Mouse (Mus musculus) embryonic facial prominence, embryonic 11.5 days (tissue): ENCODE measurements at regions not wholly inside any gene's neighbourhood (a gene's known extent, or its start where the extent isn't known, plus 50 kb on each side); places are given as distances from the start of the nearest gene placed in this dataset.

Experiments used
- ATAC-seq: fragments of 200-750 bp; cut with Nextera tagmentation; replicated peaks from 2 replicates; pipeline ENCODE4 v1.8.0; 2017; ENCODE audit warnings: low read depth; ENCODE audit not compliant: insufficient number of reproducible peaks, low FRiP score, low TSS enrichment
- DNase-seq: peaks from one replicate; pipeline ENCODE4 v3.0.0-alpha.2; 2015; ENCODE audit warnings: low spot score
- H3K27ac ChIP-seq: fragments of 300-500 bp; sonication (generic); replicated peaks from 2 replicates; pipeline ENCODE4 v1.5.1; 2014; ENCODE audit warnings: mild to moderate bottlenecking, low read depth, low read length, control low read depth
- H3K27me3 ChIP-seq: fragments of 300-500 bp; sonication (generic); 2 replicates; pipeline ENCODE4 v1.6.1; 2014; ENCODE audit warnings: mild to moderate bottlenecking, low read length, moderate library complexity, mixed read lengths; ENCODE audit not compliant: control insufficient read depth, insufficient read depth
- H3K36me3 ChIP-seq: fragments of 300-500 bp; sonication (generic); replicated peaks from 2 replicates; pipeline ENCODE4 v1.6.1; 2014; ENCODE audit warnings: low read depth, mild to moderate bottlenecking, low read length, moderate library complexity, mixed read lengths; ENCODE audit not compliant: control insufficient read depth, insufficient read depth
- H3K4me1 ChIP-seq: fragments of 300-500 bp; sonication (generic); 2 replicates; pipeline ENCODE4 v1.6.1; 2014; ENCODE audit warnings: low read length, mixed read lengths; ENCODE audit not compliant: control insufficient read depth, insufficient read depth
- H3K4me2 ChIP-seq: fragments of 300-500 bp; sonication (generic); 2 replicates; pipeline ENCODE4 v1.6.1; 2014; ENCODE audit warnings: low read depth, mild to moderate bottlenecking, control low read depth, low read length, moderate library complexity
- H3K4me3 ChIP-seq: fragments of 300-500 bp; sonication (generic); 2 replicates; pipeline ENCODE4 v1.5.1; 2014; ENCODE audit warnings: low read depth, low read length, control low read depth
- H3K9ac ChIP-seq: fragments of 300-500 bp; sonication (generic); replicated peaks from 2 replicates; pipeline ENCODE4 v1.6.1; 2014; ENCODE audit warnings: mild to moderate bottlenecking, control low read depth, low read length
- H3K9me3 ChIP-seq: fragments of 300-500 bp; sonication (generic); replicated peaks from 2 replicates; pipeline ENCODE4 v1.6.1; 2016; ENCODE audit warnings: mild to moderate bottlenecking, low read length, inconsistent platforms, mixed read lengths; ENCODE audit not compliant: control insufficient read depth
- WGBS: fragments of 180-500 bp; shearing (Covaris S2); extraction: QIAGEN DNeasy Blood & Tissue Kit; methylation state at CpG from one replicate; pipeline ENCODE4 v1.1.7; 2014; 5-methylcytosine and 5-hydroxymethylcytosine counted together

- WGBS: 18% methylated on average over 2 of the region's 2 CpGs
- Histone ChIP-seq H3K4me2 (no peak overlapping the region), H3K27ac (no peak overlapping the region), H3K36me3 (no peaks in the 10 kb centered on the region), H3K9me3 (no peaks in the 10 kb centered on the region), H3K4me3 (no peak overlapping the region), H3K9ac (no peak overlapping the region), H3K4me1 (no peaks in the 10 kb centered on the region), H3K27me3 (no peaks in the 10 kb centered on the region)
- ATAC-seq (peak; percentile 65), DNase-seq (peak; percentile 24)
These were observed 207.2 kb downstream of the Tbx15 start for GRCm38 (mm10) chr3:99447361-99447760.

GRCm38 (mm10) chr3:99447813-99448212 is 207.6 kb downstream of the Tbx15 start:
- Histone ChIP-seq H3K9ac (no peak overlapping the region), H3K27me3 (no peaks in the 10 kb centered on the region), H3K4me3 (no peak overlapping the region), H3K27ac (no peak overlapping the region), H3K4me2 (no peak overlapping the region), H3K9me3 (no peaks in the 10 kb centered on the region), H3K36me3 (no peaks in the 10 kb centered on the region), H3K4me1 (no peaks in the 10 kb centered on the region)
- ATAC-seq (no peak), DNase-seq (peak; percentile 3)
- 36% methylated on average over 2 of the region's 2 CpGs for WGBS

- H3K27ac ChIP-seq: no peak overlapping the region
- no peak overlapping the region for H3K4me3 ChIP-seq
- no peak overlapping the region for H3K4me2 ChIP-seq
- H3K9me3 ChIP-seq: no peaks in the 10 kb centered on the region
- DNase-seq (no peak), ATAC-seq (no peak)
- no peaks in the 10 kb centered on the region for H3K4me1 ChIP-seq
- H3K36me3 ChIP-seq: no peaks in the 10 kb centered on the region
- no peaks in the 10 kb centered on the region for H3K27me3 ChIP-seq
- WGBS: 75% methylated on average over 12 of the region's 12 CpGs
- no peak overlapping the region for H3K9ac ChIP-seq
These were observed 219.1 kb downstream of the Tbx15 start for GRCm38 (mm10) chr3:99459036-99459863.

DNA sequence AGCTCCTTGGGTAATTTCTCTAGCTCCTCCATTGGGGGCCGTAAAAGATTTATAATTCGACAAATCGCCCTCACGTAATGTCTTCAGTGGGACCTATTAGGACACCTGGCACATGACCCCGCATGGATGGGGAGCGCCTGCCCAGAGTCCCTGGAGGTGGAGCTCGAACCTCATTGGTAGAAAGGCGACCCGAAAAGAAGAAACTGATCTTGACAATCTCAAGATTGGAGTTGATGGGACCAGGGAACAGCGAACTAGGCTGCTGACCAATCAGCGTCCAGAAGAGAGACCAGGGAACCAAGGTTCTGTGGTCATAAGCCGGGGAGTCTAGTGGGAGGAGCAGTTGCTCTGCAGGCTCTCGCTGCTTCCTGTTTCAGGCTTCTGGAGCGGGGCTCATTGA is 259.8 kb downstream of the Tbx15 start:
- Histone ChIP-seq H3K9ac (no peak overlapping the region), H3K9me3 (no peaks in the 10 kb centered on the region), H3K27ac (no peak overlapping the region), H3K4me1 (no peaks in the 10 kb centered on the region), H3K36me3 (no peaks in the 10 kb centered on the region), H3K27me3 (no peaks in the 10 kb centered on the region), H3K4me3 (no peak overlapping the region), H3K4me2 (no peak overlapping the region)
- DNase-seq: no peak
- no peak for ATAC-seq
- WGBS: 90% methylated on average over 14 of the region's 14 CpGs

DNA sequence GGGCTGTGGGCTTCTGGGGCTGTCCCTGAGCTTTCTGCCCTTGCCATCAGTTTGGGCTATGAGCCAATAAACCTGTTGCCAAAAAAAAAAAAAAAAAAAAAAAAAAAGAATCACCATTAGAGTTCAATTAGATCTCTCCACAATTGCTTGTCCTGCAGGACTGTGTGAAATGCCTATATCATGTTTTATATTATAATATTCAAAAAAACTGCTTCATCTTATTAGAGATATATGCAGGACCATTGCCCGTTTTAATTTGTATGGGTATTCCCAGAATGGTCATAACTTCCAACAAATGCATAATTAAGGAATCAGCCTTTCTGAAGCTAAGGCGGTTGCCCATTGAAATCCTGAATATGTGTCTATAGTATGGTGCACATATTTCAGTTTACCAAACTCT is 264.6 kb downstream of the Tbx15 start:
- Histone ChIP-seq H3K4me3 (no peak overlapping the region), H3K36me3 (no peaks in the 10 kb centered on the region), H3K27ac (no peak overlapping the region), H3K27me3 (no peaks in the 10 kb centered on the region), H3K9me3 (no peaks in the 10 kb centered on the region), H3K4me2 (no peak overlapping the region), H3K4me1 (no peaks in the 10 kb centered on the region), H3K9ac (no peak overlapping the region)
- ATAC-seq: no peak
- 87% methylated on average over 2 of the region's 2 CpGs for WGBS
- no peak for DNase-seq

DNA sequence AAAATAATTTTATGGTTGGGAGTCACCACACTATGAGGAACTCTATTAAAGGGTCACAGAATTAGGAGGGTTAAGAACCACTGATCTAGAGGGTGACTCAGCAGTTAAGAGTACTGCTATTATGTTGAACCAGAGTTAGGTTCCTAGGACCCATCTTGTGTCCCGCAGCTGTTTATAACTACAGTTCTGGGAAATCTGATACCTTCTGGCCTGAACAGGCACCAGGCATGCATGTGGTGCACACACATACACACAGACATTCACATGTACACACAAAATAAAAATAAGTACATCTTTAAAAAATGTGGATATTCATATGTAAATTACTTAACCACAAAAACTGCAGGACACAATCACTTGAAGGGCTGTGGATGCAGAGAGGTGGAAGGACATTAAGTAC is 272.1 kb downstream of the Tbx15 start:
- H3K9ac ChIP-seq: no peak overlapping the region
- ATAC-seq (no peak), DNase-seq (no peak)
- WGBS: 48% methylated on average over 1 of the region's 1 CpGs
- H3K27ac ChIP-seq: no peak overlapping the region
- no peak overlapping the region for H3K4me2 ChIP-seq
- H3K36me3 ChIP-seq: no peaks in the 10 kb centered on the region
- H3K4me3 ChIP-seq: no peak overlapping the region
- no peaks in the 10 kb centered on the region for H3K27me3 ChIP-seq
- H3K4me1 ChIP-seq: no peaks in the 10 kb centered on the region
- no peaks in the 10 kb centered on the region for H3K9me3 ChIP-seq

DNA sequence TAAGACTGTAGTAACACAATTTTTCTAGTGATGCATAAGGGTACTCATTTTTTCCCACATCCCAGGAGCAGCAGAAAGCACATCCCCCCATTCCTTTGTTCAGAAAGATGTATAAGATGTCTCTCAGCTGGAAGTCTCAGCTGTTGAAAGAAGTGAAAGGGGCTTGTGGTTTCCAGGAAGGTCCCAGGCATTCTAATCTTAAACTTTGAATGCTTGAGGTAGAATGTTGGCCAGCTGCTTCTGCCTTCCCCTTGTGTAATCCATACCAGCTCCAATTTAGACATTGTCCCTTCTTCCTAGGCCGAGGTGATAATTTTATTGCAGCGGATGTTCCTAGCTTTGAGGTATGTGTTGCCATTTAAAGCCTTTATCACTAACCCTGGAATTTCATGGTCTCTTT is 272.8 kb downstream of the Tbx15 start:
- DNase-seq (no peak), ATAC-seq (no peak)
- H3K4me3 ChIP-seq: no peak overlapping the region
- H3K9ac ChIP-seq: no peak overlapping the region
- no peaks in the 10 kb centered on the region for H3K36me3 ChIP-seq
- no peak overlapping the region for H3K4me2 ChIP-seq
- H3K4me1 ChIP-seq: no peaks in the 10 kb centered on the region
- WGBS: 83% methylated on average over 2 of the region's 2 CpGs
- no peaks in the 10 kb centered on the region for H3K27me3 ChIP-seq
- no peaks in the 10 kb centered on the region for H3K9me3 ChIP-seq
- no peak overlapping the region for H3K27ac ChIP-seq

- Histone ChIP-seq H3K9me3 (no peaks in the 10 kb centered on the region), H3K9ac (no peak overlapping the region), H3K27me3 (no peaks in the 10 kb centered on the region), H3K27ac (no peak overlapping the region), H3K4me2 (no peak overlapping the region), H3K4me1 (no peaks in the 10 kb centered on the region), H3K4me3 (no peak overlapping the region), H3K36me3 (no peaks in the 10 kb centered on the region)
- DNase-seq: no peak
- no peak for ATAC-seq
- 92% methylated on average over 8 of the region's 8 CpGs for WGBS
These were observed 275.6 kb downstream of the Tbx15 start for GRCm38 (mm10) chr3:99515751-99516150.
